Mouse (Mus musculus): Measurements from ENCODE around the gene Dgcr6. TPM values are rescaled to one million over a fixed set of nuclear protein-coding genes. Genes with fewer than 3 reads are reported as not detected.

Dgcr6 gene
- polyA plus RNA-seq, 1 experiment from 2014 or later = 22.3 TPM

- Histone ChIP-seq H3K4me2 (no peak overlapping the region), H3K4me1 (replicated peaks) (peaks cover 6% of the 10 kb centered on the region), H3K27me3 (peaks cover 8% of the 10 kb centered on the region; the same call in 1 of the 2 replicates), H3K9ac (no peak overlapping the region), H3K9me3 (replicated peaks) (no peaks in the 10 kb centered on the region), H3K36me3 (replicated peaks) (no peaks in the 10 kb centered on the region), H3K4me3 (replicated peaks) (no peak overlapping the region), H3K27ac (replicated peaks) (no peak overlapping the region)
- 0 out of 2 replicates have a peak, but pooled peaks have one; percentile 7 for ATAC-seq (ENCODE audit: insufficient read depth)
- WGBS (ENCODE audit: insufficient replicate concordance) = 37% methylated on average over 9 of the region's 9 CpGs
Measured at GRCm38 (mm10) chr16:18037025-18037424, 15.6 kb upstream of the Dgcr6 start.

- WGBS (ENCODE audit: insufficient replicate concordance) = 71% methylated on average over 10 of the region's 10 CpGs
- no peaks in the 10 kb centered on the region for H3K36me3 ChIP-seq (replicated peaks)
- no peak for ATAC-seq (ENCODE audit: insufficient read depth)
- no peaks in the 10 kb centered on the region for H3K9me3 ChIP-seq (replicated peaks)
- no peak overlapping the region for H3K9ac ChIP-seq
- no peaks in the 10 kb centered on the region for H3K4me1 ChIP-seq (replicated peaks)
- H3K27me3 ChIP-seq = no peaks in the 10 kb centered on the region
- no peak overlapping the region for H3K4me3 ChIP-seq (replicated peaks)
- no peak overlapping the region for H3K27ac ChIP-seq (replicated peaks)
- no peak overlapping the region for H3K4me2 ChIP-seq
Measured at GRCm38 (mm10) chr16:18044991-18045390, 7.7 kb upstream of the Dgcr6 start.

GRCm38 (mm10) chr16:18047660-18048059, 5.0 kb upstream of the Dgcr6 start:
- Histone ChIP-seq H3K9ac (no peak overlapping the region), H3K4me1 (replicated peaks) (no peaks in the 10 kb centered on the region; the same call in 1 of the 2 replicates), H3K4me2 (no peak overlapping the region), H3K27me3 (peaks cover 4% of the 10 kb centered on the region; the same call in 1 of the 2 replicates), H3K36me3 (replicated peaks) (no peaks in the 10 kb centered on the region), H3K9me3 (replicated peaks) (no peaks in the 10 kb centered on the region), H3K4me3 (replicated peaks) (no peak overlapping the region), H3K27ac (replicated peaks) (no peak overlapping the region)
- ATAC-seq (ENCODE audit: insufficient read depth) = no peak
- WGBS (ENCODE audit: insufficient replicate concordance) = 3% methylated on average over 3 of the region's 3 CpGs

GRCm38 (mm10) chr16:18048071-18048470, 4.6 kb upstream of the Dgcr6 start:
- H3K36me3 ChIP-seq (replicated peaks) = no peaks in the 10 kb centered on the region
- ATAC-seq (ENCODE audit: insufficient read depth) = no peak
- H3K4me3 ChIP-seq (replicated peaks) = no peak overlapping the region
- H3K27ac ChIP-seq (replicated peaks) = no peak overlapping the region
- peaks cover 4% of the 10 kb centered on the region; the same call in 1 of the 2 replicates for H3K27me3 ChIP-seq
- WGBS (ENCODE audit: insufficient replicate concordance) = 49% methylated on average over 8 of the region's 8 CpGs
- H3K4me1 ChIP-seq (replicated peaks) = peaks cover 2% of the 10 kb centered on the region; the same call in 1 of the 2 replicates
- H3K4me2 ChIP-seq = no peak overlapping the region
- no peak overlapping the region for H3K9ac ChIP-seq
- H3K9me3 ChIP-seq (replicated peaks) = no peaks in the 10 kb centered on the region

DNA sequence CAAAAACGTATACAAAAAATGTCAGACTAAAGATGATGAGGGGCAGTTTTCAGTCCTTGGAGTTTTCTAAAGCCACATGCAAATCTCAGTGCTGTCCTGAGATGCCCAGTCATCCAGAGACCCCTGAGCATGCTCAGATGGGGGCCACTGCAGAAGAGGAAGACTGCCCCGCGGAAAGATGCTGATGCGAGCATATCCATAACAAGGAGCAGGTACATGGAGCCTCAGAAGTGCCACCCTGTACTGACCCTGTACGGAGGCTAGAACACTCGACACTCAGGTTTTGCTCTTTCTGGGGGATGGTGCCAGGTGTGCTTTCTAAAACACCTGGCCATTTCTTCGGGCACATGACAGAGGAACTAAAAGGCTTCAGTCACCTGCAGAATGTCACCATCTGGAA, 338 bp upstream of the Dgcr6 start:
- Histone ChIP-seq H3K36me3 (replicated peaks) (no peaks in the 10 kb centered on the region), H3K27ac (replicated peaks) (no peak overlapping the region), H3K9me3 (replicated peaks) (no peaks in the 10 kb centered on the region), H3K4me2 (no peak overlapping the region), H3K4me1 (replicated peaks) (peaks cover 2% of the 10 kb centered on the region; the same call in 1 of the 2 replicates), H3K4me3 (replicated peaks) (no peak overlapping the region), H3K9ac (no peak overlapping the region), H3K27me3 (peaks cover 4% of the 10 kb centered on the region; the same call in 1 of the 2 replicates)
- 41% methylated on average over 7 of the region's 7 CpGs for WGBS (ENCODE audit: insufficient replicate concordance)
- no peak for ATAC-seq (ENCODE audit: insufficient read depth)

DNA sequence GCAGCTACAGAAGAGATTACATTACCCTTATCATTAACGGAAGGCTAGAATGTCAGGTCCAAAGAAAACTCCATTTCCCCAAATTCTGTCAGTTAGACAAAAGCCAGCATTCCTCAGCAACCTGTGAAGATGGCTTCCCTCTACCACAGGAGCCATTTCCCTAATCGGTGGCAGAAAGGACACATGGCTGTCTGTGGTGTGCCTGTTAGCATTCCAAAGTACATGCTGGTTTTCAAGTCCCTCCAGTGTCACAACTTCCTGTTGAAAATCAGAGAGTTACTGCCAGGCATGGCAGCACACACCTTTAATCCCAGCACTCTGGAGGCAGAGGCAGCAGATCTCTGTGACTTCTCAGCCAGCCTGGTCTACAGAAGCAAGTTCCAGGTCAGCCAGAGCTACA, 3.6 kb downstream of the Dgcr6 start:
- H3K4me2 ChIP-seq = no peak overlapping the region
- no peaks in the 10 kb centered on the region; the same call in none of the 2 replicates for H3K27me3 ChIP-seq
- H3K4me3 ChIP-seq (replicated peaks) = no peak overlapping the region
- no peak for ATAC-seq (ENCODE audit: insufficient read depth)
- peaks cover 2% of the 10 kb centered on the region; the same call in 1 of the 2 replicates for H3K4me1 ChIP-seq (replicated peaks)
- H3K9ac ChIP-seq = no peak overlapping the region
- no peak overlapping the region for H3K27ac ChIP-seq (replicated peaks)
- 27% methylated on average over 2 of the region's 2 CpGs for WGBS (ENCODE audit: insufficient replicate concordance)
- no peaks in the 10 kb centered on the region for H3K9me3 ChIP-seq (replicated peaks)
- no peaks in the 10 kb centered on the region for H3K36me3 ChIP-seq (replicated peaks)

- H3K27me3 ChIP-seq = no peaks in the 10 kb centered on the region; the same call in none of the 2 replicates
- WGBS (ENCODE audit: insufficient replicate concordance) = 65% methylated on average over 6 of the region's 6 CpGs
- no peak for ATAC-seq (ENCODE audit: insufficient read depth)
Measured at GRCm38 (mm10) chr16:18058331-18058731, 5.7 kb downstream of the Dgcr6 start.

GRCm38 (mm10) chr16:18059243-18059642, 6.6 kb downstream of the Dgcr6 start:
- no peaks in the 10 kb centered on the region; the same call in none of the 2 replicates for H3K27me3 ChIP-seq
- no peak overlapping the region for H3K4me3 ChIP-seq (replicated peaks)
- ATAC-seq (ENCODE audit: insufficient read depth) = no peak
- no peaks in the 10 kb centered on the region for H3K4me1 ChIP-seq (replicated peaks)
- no peak overlapping the region for H3K9ac ChIP-seq
- H3K36me3 ChIP-seq (replicated peaks) = no peaks in the 10 kb centered on the region
- H3K4me2 ChIP-seq = no peak overlapping the region
- no peak overlapping the region for H3K27ac ChIP-seq (replicated peaks)
- WGBS (ENCODE audit: insufficient replicate concordance) = 33% methylated on average over 10 of the region's 10 CpGs
- H3K9me3 ChIP-seq (replicated peaks) = no peaks in the 10 kb centered on the region

More at GRCm38 (mm10) chr16:18058331-18058731, 5.7 kb downstream of the Dgcr6 start:
- Histone ChIP-seq H3K27ac (replicated peaks) (no peak overlapping the region), H3K4me3 (replicated peaks) (no peak overlapping the region), H3K36me3 (replicated peaks) (no peaks in the 10 kb centered on the region), H3K9me3 (replicated peaks) (no peaks in the 10 kb centered on the region), H3K9ac (no peak overlapping the region), H3K4me2 (no peak overlapping the region), H3K4me1 (replicated peaks) (no peaks in the 10 kb centered on the region)

DNA sequence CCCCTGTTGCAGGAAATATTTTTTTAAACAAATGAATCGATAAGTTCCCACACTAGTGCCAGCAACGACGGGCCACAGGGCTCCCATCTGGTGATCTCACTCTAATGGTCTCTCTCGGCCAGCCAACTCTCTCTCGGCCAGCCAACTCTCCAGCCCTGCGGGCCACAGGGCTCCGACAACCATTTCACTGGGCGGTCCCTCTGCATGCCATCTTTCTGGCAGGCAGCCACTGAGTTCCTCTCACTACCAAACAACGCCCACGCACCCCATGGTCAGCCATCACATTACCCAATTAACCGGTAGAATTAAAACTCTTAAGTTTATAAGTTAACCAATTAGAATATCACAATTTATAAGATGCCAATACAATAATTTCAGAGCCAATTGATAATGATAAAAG, 8.5 kb downstream of the Dgcr6 start:
- no peaks in the 10 kb centered on the region for H3K36me3 ChIP-seq (replicated peaks)
- no peak overlapping the region for H3K9ac ChIP-seq
- H3K27ac ChIP-seq (replicated peaks) = no peak overlapping the region
- no peak overlapping the region for H3K4me2 ChIP-seq
- 67% methylated on average over 11 of the region's 11 CpGs for WGBS (ENCODE audit: insufficient replicate concordance)
- H3K9me3 ChIP-seq (replicated peaks) = no peaks in the 10 kb centered on the region
- H3K4me3 ChIP-seq (replicated peaks) = no peak overlapping the region
- ATAC-seq (ENCODE audit: insufficient read depth) = no peak
- H3K27me3 ChIP-seq = no peaks in the 10 kb centered on the region; the same call in none of the 2 replicates
- peaks cover 6% of the 10 kb centered on the region for H3K4me1 ChIP-seq (replicated peaks)

DNA sequence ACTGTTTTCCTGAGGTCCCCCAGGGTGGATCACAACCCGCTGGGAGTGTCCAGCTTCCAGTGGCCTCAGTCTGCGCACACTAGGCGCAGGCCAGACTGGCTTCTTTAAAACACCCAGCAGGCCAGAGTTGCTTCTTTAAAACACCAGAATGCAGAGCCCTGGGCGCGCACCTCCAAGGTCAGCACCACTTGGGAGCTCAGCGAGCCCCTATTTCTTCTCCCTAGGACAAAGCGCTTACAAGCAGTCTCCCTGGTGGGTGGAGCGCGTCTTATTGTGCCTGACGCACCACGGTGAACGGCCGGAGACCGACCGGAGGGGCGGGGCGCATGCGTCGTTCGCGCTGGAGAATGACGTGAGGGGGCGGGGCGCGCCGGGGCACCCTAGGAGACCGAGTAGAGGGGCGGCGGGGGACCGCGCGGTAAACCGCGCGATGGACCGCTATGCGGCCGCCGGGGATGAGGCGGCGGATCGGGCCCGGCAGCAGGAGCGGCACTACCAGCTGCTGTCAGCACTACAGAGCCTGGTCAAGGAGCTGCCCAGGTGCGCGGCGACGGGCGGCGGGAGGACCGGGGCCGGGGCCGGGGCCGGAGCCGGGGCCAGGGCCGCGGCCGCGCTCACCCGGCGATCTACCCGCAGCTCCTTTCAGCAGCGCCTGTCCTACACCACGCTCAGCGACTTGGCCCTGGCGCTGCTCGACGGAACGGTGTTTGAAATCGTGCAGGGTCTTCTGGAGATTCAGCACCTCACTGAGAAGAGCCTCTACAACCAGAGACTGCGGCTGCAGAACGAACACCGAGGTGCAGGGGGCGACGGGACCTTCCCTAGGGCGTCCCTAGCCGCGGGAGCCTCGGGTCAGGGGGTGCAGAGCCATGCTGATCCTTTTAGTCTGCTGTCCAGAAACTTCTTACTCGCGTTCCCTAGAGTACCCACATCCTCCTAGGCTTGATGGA, 13.7 kb downstream of the Dgcr6 start:
- no peaks in the 10 kb centered on the region for H3K36me3 ChIP-seq (replicated peaks)
- H3K9me3 ChIP-seq (replicated peaks) = no peaks in the 10 kb centered on the region
- H3K4me2 ChIP-seq = peak overlapping the region; percentile 94
- peaks cover 16% of the 10 kb centered on the region for H3K4me1 ChIP-seq (replicated peaks)
- WGBS (ENCODE audit: insufficient replicate concordance) = under 1% methylated on average over 81 of the region's 81 CpGs
- 0 out of 2 replicates have a peak overlapping the region, but pooled peaks have one; percentile 48 for H3K27ac ChIP-seq (replicated peaks)
- H3K9ac ChIP-seq = peak overlapping the region; percentile 72
- H3K27me3 ChIP-seq = no peaks in the 10 kb centered on the region
- ATAC-seq (ENCODE audit: insufficient read depth) = peak; percentile 95
- H3K4me3 ChIP-seq (replicated peaks) = peak overlapping the region; percentile 75

DNA sequence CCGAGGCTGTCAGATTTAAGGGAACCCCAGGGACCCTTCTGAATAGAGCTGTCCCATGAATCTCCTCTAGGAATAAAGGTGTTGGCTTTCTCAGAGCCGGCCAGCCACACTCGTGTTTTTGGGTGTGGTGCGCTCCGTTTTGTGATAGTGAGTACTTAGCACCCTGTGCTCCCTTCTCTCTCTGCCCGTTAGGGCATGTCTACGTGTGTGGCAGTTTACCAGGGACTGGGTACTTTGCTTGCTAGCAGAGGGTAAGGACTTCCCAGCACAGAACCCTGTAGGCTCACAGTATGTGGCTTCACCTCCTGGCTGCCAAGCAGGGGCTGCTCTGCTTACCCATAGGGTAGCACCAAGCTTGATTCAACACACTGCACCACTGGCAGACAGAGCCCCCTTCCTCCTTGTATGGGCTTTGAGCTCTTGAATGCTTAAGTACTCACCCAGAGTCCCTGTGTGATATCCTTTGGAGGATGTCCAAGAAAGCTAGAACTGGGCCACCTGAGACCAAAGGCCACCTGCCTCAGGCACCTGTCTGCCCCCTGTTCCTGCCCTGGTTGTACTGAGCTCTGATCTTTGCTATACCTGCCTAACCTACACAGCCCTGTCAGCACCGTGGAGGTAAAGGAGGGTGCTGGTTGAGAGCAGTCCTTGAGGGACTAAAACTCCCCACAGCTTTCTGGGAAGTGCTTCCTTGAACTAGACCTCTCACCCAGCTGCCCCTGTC, 16.2 kb downstream of the Dgcr6 start:
- no peak for ATAC-seq (ENCODE audit: insufficient read depth)
- Histone ChIP-seq H3K4me2 (no peak overlapping the region), H3K4me1 (replicated peaks) (peaks cover 16% of the 10 kb centered on the region), H3K4me3 (replicated peaks) (no peak overlapping the region), H3K27me3 (no peaks in the 10 kb centered on the region), H3K9me3 (replicated peaks) (no peaks in the 10 kb centered on the region), H3K36me3 (replicated peaks) (peaks cover 6% of the 10 kb centered on the region; the same call in 1 of the 2 replicates), H3K9ac (no peak overlapping the region), H3K27ac (replicated peaks) (no peak overlapping the region)
- WGBS (ENCODE audit: insufficient replicate concordance) = 64% methylated on average over 8 of the region's 8 CpGs

All from liver, embryonic 15.5 days (tissue).